Mouse (Mus musculus) testis, postnatal 14 days (tissue): ENCODE measurements around the gene Idh3a.

Source experiments
- DNase-seq: peaks from one replicate; pipeline ENCODE4 v3.0.0; 2021; ENCODE audit warnings: low spot score

The Idh3a gene

GRCm38 (mm10) chr9:54652778-54653177, 66.6 kb downstream of the Idh3a start:
- no peak for DNase-seq
